Mouse (Mus musculus): ENCODE data around the gene Pde11a. TPM values are rescaled to one million over a fixed set of nuclear protein-coding genes. Genes with fewer than 3 reads are reported as not detected.

Pde11a gene
- polyA plus RNA-seq, 1 experiment: 0.30 TPM

DNA sequence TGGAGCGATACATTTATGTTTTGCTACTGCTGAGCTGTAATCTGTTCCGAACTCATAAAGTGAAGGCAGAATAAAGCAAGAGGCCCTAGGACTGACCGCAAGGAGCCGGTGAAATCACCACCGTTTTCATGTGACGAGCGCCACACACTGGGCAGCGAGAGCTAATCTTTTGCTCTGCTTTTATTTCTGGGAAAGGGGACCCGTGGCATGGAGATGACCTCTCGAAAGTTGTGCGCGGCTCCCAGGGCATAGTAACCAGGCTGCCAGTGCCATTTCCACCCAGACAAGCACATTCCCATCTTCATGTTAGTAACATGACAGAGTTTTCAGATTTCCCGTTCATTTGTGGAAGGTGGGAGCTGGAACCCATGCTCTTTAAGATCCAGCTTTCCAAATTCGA is 374.1 kb downstream of the Pde11a start:
- no peaks in the 10 kb centered on the region for H3K27me3 ChIP-seq (ENCODE audit: control insufficient read depth, insufficient read depth, low read length)
- TF ChIP-seq POLR2A (IDR thresholded peaks at IDR 0.05; ENCODE audit: low read depth, low read length) (no peak), CTCF (IDR thresholded peaks at IDR 0.05; ENCODE audit: extremely low read depth, insufficient read length, insufficient replicate concordance, low read depth, low read length) (peak; percentile 64; the same call in 1 of the 2 replicates)
- 12% methylated on average over 14 of the region's 14 CpGs for WGBS
- H3K4me3 ChIP-seq (ENCODE audit: low read depth, low read length): no peak overlapping the region
- no peaks in the 10 kb centered on the region for H3K36me3 ChIP-seq (ENCODE audit: control insufficient read depth, insufficient read depth, low read length)
- no peak overlapping the region for H3K27ac ChIP-seq (ENCODE audit: insufficient read depth, low read depth, low read length)
- H3K4me1 ChIP-seq (ENCODE audit: control insufficient read depth, insufficient read depth, insufficient read length, low read length): peaks cover 11% of the 10 kb centered on the region

DNA sequence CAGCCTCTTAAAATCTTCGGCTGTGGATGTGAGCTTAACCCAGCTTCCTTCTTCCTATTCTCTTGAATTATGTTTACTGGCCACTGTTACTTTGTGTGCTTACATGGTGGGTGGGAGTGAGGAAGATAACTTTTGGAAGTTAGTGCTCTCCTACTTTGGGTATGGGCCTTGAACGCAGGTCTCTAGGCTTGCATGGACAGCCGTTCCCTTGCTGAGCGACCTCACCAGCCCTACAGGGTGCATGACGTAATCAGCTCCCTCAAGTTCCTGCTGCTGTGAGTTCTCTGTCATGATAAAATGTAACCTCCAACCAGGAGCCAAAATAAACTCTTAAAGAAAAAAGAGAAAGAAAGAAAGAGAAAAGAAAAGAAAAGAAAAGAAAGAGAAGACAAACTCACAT is 374.5 kb downstream of the Pde11a start:
- no peak for TF ChIP-seq CTCF (IDR thresholded peaks at IDR 0.05; ENCODE audit: extremely low read depth, insufficient read length, insufficient replicate concordance, low read depth, low read length)
- no peak for TF ChIP-seq POLR2A (IDR thresholded peaks at IDR 0.05; ENCODE audit: low read depth, low read length)
- Histone ChIP-seq H3K36me3 (ENCODE audit: control insufficient read depth, insufficient read depth, low read length) (no peaks in the 10 kb centered on the region), H3K27me3 (ENCODE audit: control insufficient read depth, insufficient read depth, low read length) (no peaks in the 10 kb centered on the region), H3K4me1 (ENCODE audit: control insufficient read depth, insufficient read depth, insufficient read length, low read length) (peaks cover 15% of the 10 kb centered on the region), H3K4me3 (ENCODE audit: low read depth, low read length) (no peak overlapping the region), H3K27ac (ENCODE audit: insufficient read depth, low read depth, low read length) (no peak overlapping the region)
- WGBS: 81% methylated on average over 5 of the region's 5 CpGs

DNA sequence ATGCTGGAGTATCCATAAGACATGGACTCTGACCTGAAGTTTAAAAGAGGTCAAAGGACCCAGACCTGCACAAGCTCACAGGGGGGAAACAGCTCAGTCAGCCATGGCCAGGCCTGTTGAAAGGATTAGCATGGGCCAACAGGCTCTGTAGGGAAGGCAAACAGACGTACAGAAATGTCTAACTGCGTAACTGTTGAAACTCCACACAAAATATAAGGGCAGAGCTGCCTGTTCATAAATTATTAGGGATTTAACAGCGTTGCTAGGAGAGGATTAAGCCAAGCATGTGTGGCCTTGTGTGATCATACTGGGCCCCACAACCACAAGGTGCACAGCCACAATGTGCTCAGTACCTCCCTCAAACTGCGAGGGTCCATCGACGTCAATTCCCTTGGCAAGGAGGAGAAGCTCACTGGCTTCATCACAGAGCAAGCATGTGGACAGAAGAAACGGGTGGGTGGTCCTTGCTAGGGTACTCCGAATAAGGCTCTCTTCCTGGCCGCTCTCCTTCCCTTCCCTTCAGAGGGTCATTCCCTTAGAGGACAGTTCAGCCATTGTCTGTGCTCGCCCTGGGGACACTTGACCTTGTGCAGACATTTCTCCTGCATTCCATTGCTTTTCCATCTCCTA is 375.2 kb downstream of the Pde11a start:
- TF ChIP-seq POLR2A (IDR thresholded peaks at IDR 0.05; ENCODE audit: low read depth, low read length) (no peak), CTCF (IDR thresholded peaks at IDR 0.05; ENCODE audit: extremely low read depth, insufficient read length, insufficient replicate concordance, low read depth, low read length) (no peak)
- Histone ChIP-seq H3K27me3 (ENCODE audit: control insufficient read depth, insufficient read depth, low read length) (no peaks in the 10 kb centered on the region), H3K36me3 (ENCODE audit: control insufficient read depth, insufficient read depth, low read length) (no peaks in the 10 kb centered on the region), H3K4me1 (ENCODE audit: control insufficient read depth, insufficient read depth, insufficient read length, low read length) (peaks cover 15% of the 10 kb centered on the region), H3K4me3 (ENCODE audit: low read depth, low read length) (no peak overlapping the region), H3K27ac (ENCODE audit: insufficient read depth, low read depth, low read length) (no peak overlapping the region)
- 93% methylated on average over 10 of the region's 10 CpGs for WGBS

DNA sequence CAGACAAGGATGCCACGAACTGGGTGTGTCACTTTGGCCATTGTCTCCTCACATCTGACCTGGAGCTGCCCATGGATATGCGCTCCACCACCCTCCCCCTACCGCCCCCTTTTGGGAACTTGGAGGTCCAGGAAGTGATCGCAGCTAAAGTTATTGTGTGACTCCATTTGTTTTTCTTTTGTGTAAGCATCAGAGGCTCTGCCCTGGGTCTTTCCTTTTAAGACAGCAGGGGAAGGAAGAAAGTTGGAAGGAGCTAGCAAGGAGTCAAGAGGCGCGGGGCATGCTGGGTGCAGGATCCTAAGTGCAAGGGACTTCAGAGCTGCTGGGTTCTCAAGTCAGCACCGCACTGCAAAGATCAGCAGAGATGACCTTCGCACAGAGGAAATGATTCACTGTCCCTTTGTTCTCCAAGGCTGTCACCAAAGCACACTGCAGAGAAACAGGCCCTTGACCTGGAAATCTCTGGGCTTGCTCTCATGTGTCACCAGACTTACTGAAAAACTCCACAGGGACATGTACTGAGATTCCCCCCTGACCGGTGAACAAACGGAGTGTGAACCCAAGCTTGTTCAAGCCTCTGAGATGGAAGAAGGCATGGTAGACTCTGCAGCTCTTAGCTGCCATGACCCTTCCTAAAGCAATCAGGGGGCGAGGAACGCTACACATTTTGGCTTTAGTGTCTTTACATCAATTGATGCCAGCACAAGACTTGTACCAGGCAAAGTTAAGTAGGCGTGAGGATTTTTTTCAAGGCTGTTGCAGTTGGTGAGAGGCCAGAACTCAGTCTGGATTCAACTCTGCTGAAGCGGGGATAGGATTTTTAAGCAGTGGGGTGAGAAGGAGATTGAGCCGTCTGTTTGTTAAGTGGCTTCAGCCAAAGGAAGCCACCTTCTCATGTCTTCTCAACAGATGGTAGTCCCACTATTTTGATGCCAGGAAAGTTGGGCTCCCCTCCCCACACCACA is 377.9 kb downstream of the Pde11a start:
- H3K4me1 ChIP-seq (ENCODE audit: control insufficient read depth, insufficient read depth, insufficient read length, low read length): peaks cover 15% of the 10 kb centered on the region

DNA sequence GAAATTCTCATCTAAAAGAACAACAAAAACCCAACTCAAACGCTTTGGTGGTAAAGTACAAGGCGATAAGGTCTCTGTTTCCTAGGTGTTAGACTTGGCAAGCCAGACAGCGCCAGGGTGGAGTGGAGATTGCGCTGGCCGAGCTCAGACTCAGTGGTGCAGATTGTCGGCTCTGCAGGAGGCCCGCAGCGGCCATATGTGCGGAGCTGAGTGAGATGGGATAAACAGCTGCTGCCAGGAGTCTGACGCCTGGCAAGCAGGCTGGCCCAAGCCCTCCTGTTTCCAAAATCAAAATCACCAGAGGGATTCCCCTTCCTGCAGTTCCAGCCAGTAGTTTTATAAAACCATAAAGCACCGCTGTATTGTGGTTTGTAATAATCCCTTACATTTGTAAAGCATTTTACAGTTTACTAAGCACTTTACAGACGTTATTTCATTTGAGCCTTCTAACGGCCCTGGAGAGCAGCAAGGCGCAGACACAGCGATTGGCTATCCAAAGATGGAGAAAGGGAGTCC is 378.7 kb downstream of the Pde11a start:
- 0 out of 2 replicates have a peak overlapping the region, but pooled peaks have one; percentile 24 for H3K4me3 ChIP-seq (ENCODE audit: low read depth, low read length)
- peaks cover 15% of the 10 kb centered on the region for H3K4me1 ChIP-seq (ENCODE audit: control insufficient read depth, insufficient read depth, insufficient read length, low read length)
- peak overlapping the region; percentile 5; the same call in 1 of the 2 replicates for H3K27ac ChIP-seq (ENCODE audit: insufficient read depth, low read depth, low read length)
- H3K27me3 ChIP-seq (ENCODE audit: control insufficient read depth, insufficient read depth, low read length): no peaks in the 10 kb centered on the region
- TF ChIP-seq CTCF (IDR thresholded peaks at IDR 0.05; ENCODE audit: extremely low read depth, insufficient read length, insufficient replicate concordance, low read depth, low read length): no peak
- TF ChIP-seq POLR2A (IDR thresholded peaks at IDR 0.05; ENCODE audit: low read depth, low read length): no peak
- H3K36me3 ChIP-seq (ENCODE audit: control insufficient read depth, insufficient read depth, low read length): no peaks in the 10 kb centered on the region
- WGBS: 27% methylated on average over 15 of the region's 15 CpGs

More for the DNA sequence above, 377.9 kb downstream of the Pde11a start:
- WGBS: 57% methylated on average over 15 of the region's 15 CpGs
- H3K36me3 ChIP-seq (ENCODE audit: control insufficient read depth, insufficient read depth, low read length): no peaks in the 10 kb centered on the region
- H3K27me3 ChIP-seq (ENCODE audit: control insufficient read depth, insufficient read depth, low read length): no peaks in the 10 kb centered on the region
- no peak overlapping the region for H3K4me3 ChIP-seq (ENCODE audit: low read depth, low read length)
- H3K27ac ChIP-seq (ENCODE audit: insufficient read depth, low read depth, low read length): no peak overlapping the region
- no peak for TF ChIP-seq POLR2A (IDR thresholded peaks at IDR 0.05; ENCODE audit: low read depth, low read length)
- no peak for TF ChIP-seq CTCF (IDR thresholded peaks at IDR 0.05; ENCODE audit: extremely low read depth, insufficient read length, insufficient replicate concordance, low read depth, low read length)

DNA sequence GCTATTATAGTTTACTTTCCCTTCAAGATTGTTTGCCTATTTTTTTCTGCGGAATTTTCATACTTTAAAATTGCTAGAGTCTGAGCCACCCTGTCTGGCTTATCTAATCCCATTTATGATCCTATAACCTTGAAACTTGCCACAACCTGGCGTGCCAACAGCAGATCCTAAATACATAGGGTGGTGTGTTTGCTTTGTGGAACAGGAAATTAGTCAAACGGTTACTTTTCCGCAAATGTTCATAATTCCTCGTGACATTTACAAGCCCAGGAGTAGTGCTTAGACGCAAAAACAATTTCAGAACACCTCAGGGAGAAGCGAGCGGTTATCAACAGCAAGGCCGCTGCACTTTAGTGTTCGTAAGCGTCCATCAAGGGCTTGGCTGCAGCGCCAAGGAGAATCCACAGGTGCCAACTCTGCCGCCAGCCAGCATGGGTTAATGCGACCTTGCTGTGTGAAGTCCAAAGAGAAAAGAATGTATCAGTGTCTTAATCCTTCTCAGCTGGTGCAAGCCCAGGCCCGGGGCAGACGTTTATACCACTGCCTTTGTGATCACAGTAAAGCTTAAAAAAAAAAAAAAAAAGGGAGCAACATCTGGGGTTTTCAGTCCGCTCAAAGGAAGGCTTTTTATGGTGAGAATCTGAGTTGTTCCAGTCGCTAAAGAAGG is 379.3 kb downstream of the Pde11a start:
- WGBS: 23% methylated on average over 18 of the region's 18 CpGs
- Histone ChIP-seq H3K36me3 (ENCODE audit: control insufficient read depth, insufficient read depth, low read length) (no peaks in the 10 kb centered on the region), H3K27ac (ENCODE audit: insufficient read depth, low read depth, low read length) (peak overlapping the region; percentile 5; the same call in 1 of the 2 replicates), H3K27me3 (ENCODE audit: control insufficient read depth, insufficient read depth, low read length) (no peaks in the 10 kb centered on the region), H3K4me3 (ENCODE audit: low read depth, low read length) (no peak overlapping the region), H3K4me1 (ENCODE audit: control insufficient read depth, insufficient read depth, insufficient read length, low read length) (peaks cover 15% of the 10 kb centered on the region)
- TF ChIP-seq POLR2A (IDR thresholded peaks at IDR 0.05; ENCODE audit: low read depth, low read length): no peak
- no peak for TF ChIP-seq CTCF (IDR thresholded peaks at IDR 0.05; ENCODE audit: extremely low read depth, insufficient read length, insufficient replicate concordance, low read depth, low read length)

Measured in small intestine, adult 2 months (tissue).